Mouse (Mus musculus) C2C12 (cell line): ENCODE results near the gene Zfx. TPM values are rescaled to one million over a fixed set of nuclear protein-coding genes. Genes with fewer than 3 reads are reported as not detected.

Experiments used
- H3K27me3 ChIP-seq: one replicate; pipeline ENCODE4 v1.6.1; 2011; ENCODE audit not compliant: control insufficient read depth, insufficient read depth, insufficient read length
- H3K36me3 ChIP-seq: one replicate; pipeline ENCODE4 v1.6.1; 2011; ENCODE audit not compliant: control insufficient read depth, insufficient read depth
- H3K4me3 ChIP-seq: one replicate; pipeline ENCODE4 v1.5.1; 2011; ENCODE audit warnings: mild to moderate bottlenecking, control low read depth; ENCODE audit not compliant: poor library complexity, insufficient read depth, severe bottlenecking
- H3K79me2 ChIP-seq: one replicate; pipeline ENCODE4 v1.6.1; 2011; ENCODE audit not compliant: control insufficient read depth, insufficient read depth
- H3K79me3 ChIP-seq: one replicate; pipeline ENCODE4 v1.6.1; 2011; ENCODE audit warnings: low read depth, control low read depth
- H3ac ChIP-seq: one replicate; pipeline ENCODE3; 2011; ENCODE audit warnings: low read depth; ENCODE audit not compliant: control insufficient read depth, insufficient read length
- CEBPB ChIP-seq: IDR thresholded peaks from one replicate; pipeline ENCODE4 v1.6.1; 2011; ENCODE audit warnings: low read depth, mild to moderate bottlenecking, control low read depth, moderate library complexity
- CTCF ChIP-seq: IDR thresholded peaks from one replicate; pipeline ENCODE4 v1.5.1; 2011; ENCODE audit not compliant: control insufficient read depth, insufficient read depth, insufficient read length
- FOSL1 ChIP-seq: IDR thresholded peaks from one replicate; pipeline ENCODE4 v1.8.0; 2011; ENCODE audit warnings: mild to moderate bottlenecking, low read length; ENCODE audit not compliant: poor library complexity, insufficient read depth, severe bottlenecking
- MAX ChIP-seq: IDR thresholded peaks from one replicate; pipeline ENCODE4 v1.6.1; 2011; ENCODE audit warnings: mild to moderate bottlenecking, control low read depth
- MYOD1 ChIP-seq: IDR thresholded peaks from one replicate; pipeline ENCODE4 v1.6.1; 2011; ENCODE audit warnings: low read depth; ENCODE audit not compliant: control insufficient read depth, insufficient read length
- MYOG ChIP-seq: IDR thresholded peaks from one replicate; pipeline ENCODE4 v1.6.1; 2011; ENCODE audit not compliant: control insufficient read depth, insufficient read length; ENCODE audit errors: extremely low read depth
- USF1 ChIP-seq: IDR thresholded peaks from one replicate; pipeline ENCODE4 v1.6.1; 2011; ENCODE audit warnings: low read depth, mild to moderate bottlenecking, control low read depth, moderate library complexity
- polyA plus RNA-seq: library from polyadenylated mRNA; unstranded; fragments of >200 nt; fragmentation: generic; extraction: Trizol; gene quantifications from one replicate; pipeline ENCODE4 v1.2.1, GENCODE M21; 2012; ENCODE audit warnings: missing spikeins

Gene Zfx
- polyA plus RNA-seq, 1 experiment, result 5.3 TPM

GRCm38 (mm10) chrX:94122709-94123058 lies 818 bp downstream of the Zfx start:
- peak overlapping the region; percentile 52 for H3K4me3 ChIP-seq
- peak overlapping the region; percentile 97 for H3ac ChIP-seq
- TF ChIP-seq CTCF, result no peak
- no peaks in the 10 kb centered on the region for H3K36me3 ChIP-seq
- peaks cover 44% of the 10 kb centered on the region for H3K79me2 ChIP-seq
- peaks cover 43% of the 10 kb centered on the region for H3K79me3 ChIP-seq
- H3K27me3 ChIP-seq, result no peaks in the 10 kb centered on the region

GRCm38 (mm10) chrX:94121866-94122708 lies 1.4 kb downstream of the Zfx start:
- no peaks in the 10 kb centered on the region for H3K27me3 ChIP-seq
- no peak for TF ChIP-seq USF1
- TF ChIP-seq CTCF, result peak; percentile 19
- no peak for TF ChIP-seq MYOG
- no peak for TF ChIP-seq CEBPB
- no peak for TF ChIP-seq MYOD1
- peak; percentile 42 for TF ChIP-seq MAX
- TF ChIP-seq FOSL1, result no peak

GRCm38 (mm10) chrX:94121161-94121856 lies 2.2 kb downstream of the Zfx start:
- Histone ChIP-seq H3K27me3 (no peaks in the 10 kb centered on the region), H3K4me3 (peak overlapping the region; percentile 52), H3K79me3 (peaks cover 56% of the 10 kb centered on the region), H3K36me3 (no peaks in the 10 kb centered on the region), H3K79me2 (peaks cover 58% of the 10 kb centered on the region), H3ac (peak overlapping the region; percentile 65)
- TF ChIP-seq MYOD1, result no peak
- no peak for TF ChIP-seq CEBPB

More at GRCm38 (mm10) chrX:94121866-94122708, 1.4 kb downstream of the Zfx start:
- Histone ChIP-seq H3ac (peak overlapping the region; percentile 97), H3K4me3 (peak overlapping the region; percentile 52), H3K36me3 (no peaks in the 10 kb centered on the region), H3K79me3 (peaks cover 49% of the 10 kb centered on the region), H3K79me2 (peaks cover 50% of the 10 kb centered on the region)

GRCm38 (mm10) chrX:94118350-94118749 lies 5.2 kb downstream of the Zfx start:
- Histone ChIP-seq H3K79me3 (peaks cover 85% of the 10 kb centered on the region), H3K4me3 (no peak overlapping the region), H3ac (no peak overlapping the region), H3K27me3 (no peaks in the 10 kb centered on the region), H3K79me2 (peaks cover 88% of the 10 kb centered on the region), H3K36me3 (no peaks in the 10 kb centered on the region)
- TF ChIP-seq CTCF (no peak), FOSL1 (no peak), MAX (no peak), MYOG (no peak), MYOD1 (no peak), CEBPB (no peak), USF1 (no peak)

- H3K36me3 ChIP-seq, result peaks cover 6% of the 10 kb centered on the region
- no peak overlapping the region for H3K4me3 ChIP-seq
- H3K79me2 ChIP-seq, result peaks cover 100% of the 10 kb centered on the region
- H3K79me3 ChIP-seq, result peaks cover 99% of the 10 kb centered on the region
- no peak for TF ChIP-seq MYOD1
- TF ChIP-seq MYOG, result no peak
- TF ChIP-seq FOSL1, result no peak
- TF ChIP-seq CTCF, result no peak
- no peak for TF ChIP-seq MAX
- no peak for TF ChIP-seq USF1
- no peak for TF ChIP-seq CEBPB
- no peaks in the 10 kb centered on the region for H3K27me3 ChIP-seq
- H3ac ChIP-seq, result no peak overlapping the region
Measured at GRCm38 (mm10) chrX:94115882-94116281, 7.6 kb downstream of the Zfx start.

GRCm38 (mm10) chrX:94105964-94106363 lies 17.5 kb downstream of the Zfx start:
- H3K27me3 ChIP-seq, result no peaks in the 10 kb centered on the region
- peaks cover 11% of the 10 kb centered on the region for H3K36me3 ChIP-seq
- H3K79me3 ChIP-seq, result peaks cover 74% of the 10 kb centered on the region
- peaks cover 94% of the 10 kb centered on the region for H3K79me2 ChIP-seq
- no peak overlapping the region for H3K4me3 ChIP-seq
- TF ChIP-seq USF1, result no peak
- TF ChIP-seq CTCF, result no peak
- TF ChIP-seq MAX, result no peak
- TF ChIP-seq FOSL1, result no peak
- TF ChIP-seq MYOD1, result no peak
- TF ChIP-seq CEBPB, result no peak
- TF ChIP-seq MYOG, result no peak
- no peak overlapping the region for H3ac ChIP-seq
